Mouse (Mus musculus): ENCODE measurements around the gene Steap3.

- TF ChIP-seq CTCF (IDR thresholded peaks at IDR 0.05) = no peak
- TF ChIP-seq EP300 (IDR thresholded peaks at IDR 0.05) = no peak
These were observed 36.1 kb downstream of the Steap3 start for GRCm38 (mm10) chr1:120236424-120236823.
